Mouse (Mus musculus) kidney, adult 9 months (tissue): ENCODE data around the gene Ldb2.

Source experiments
- DNase-seq: peaks from one replicate; pipeline ENCODE4 v3.0.0; 2022

Gene Ldb2

GRCm38 (mm10) chr5:44635546-44635945 lies 163.9 kb downstream of the Ldb2 start:
- DNase-seq = no peak

GRCm38 (mm10) chr5:44629034-44629625 lies 170.3 kb downstream of the Ldb2 start:
- DNase-seq = no peak

GRCm38 (mm10) chr5:44627487-44627886 lies 172.0 kb downstream of the Ldb2 start:
- DNase-seq = no peak

GRCm38 (mm10) chr5:44626885-44627284 lies 172.6 kb downstream of the Ldb2 start:
- no peak for DNase-seq

GRCm38 (mm10) chr5:44626114-44626513 lies 173.4 kb downstream of the Ldb2 start:
- DNase-seq = peak; percentile 51

GRCm38 (mm10) chr5:44615677-44616076 lies 183.8 kb downstream of the Ldb2 start:
- DNase-seq = no peak

GRCm38 (mm10) chr5:44608901-44609300 lies 190.6 kb downstream of the Ldb2 start:
- DNase-seq = no peak

- DNase-seq = no peak
Measured at GRCm38 (mm10) chr5:44601340-44601739, 198.1 kb downstream of the Ldb2 start.

GRCm38 (mm10) chr5:44593522-44594218 lies 205.8 kb downstream of the Ldb2 start:
- no peak for DNase-seq

GRCm38 (mm10) chr5:44590750-44591149 lies 208.7 kb downstream of the Ldb2 start:
- peak; percentile 17 for DNase-seq

GRCm38 (mm10) chr5:44589318-44589717 lies 210.2 kb downstream of the Ldb2 start:
- DNase-seq = peak; percentile 30

- no peak for DNase-seq
Measured at GRCm38 (mm10) chr5:44586571-44586970, 212.9 kb downstream of the Ldb2 start.

- no peak for DNase-seq
Measured at GRCm38 (mm10) chr5:44579899-44580459, 219.5 kb downstream of the Ldb2 start.

GRCm38 (mm10) chr5:44576682-44577349 lies 222.7 kb downstream of the Ldb2 start:
- no peak for DNase-seq

- no peak for DNase-seq
Measured at GRCm38 (mm10) chr5:44574681-44575080, 224.8 kb downstream of the Ldb2 start.

GRCm38 (mm10) chr5:44553765-44554352 lies 245.6 kb downstream of the Ldb2 start:
- DNase-seq = peak; percentile 46

- DNase-seq = peak; percentile 15
Measured at GRCm38 (mm10) chr5:44553155-44553554, 246.3 kb downstream of the Ldb2 start.

GRCm38 (mm10) chr5:44552121-44552520 lies 247.4 kb downstream of the Ldb2 start:
- DNase-seq = peak; percentile 33

- DNase-seq = no peak
Measured at GRCm38 (mm10) chr5:44548468-44548867, 251.0 kb downstream of the Ldb2 start.

GRCm38 (mm10) chr5:44543472-44544132 lies 255.9 kb downstream of the Ldb2 start:
- DNase-seq = no peak

GRCm38 (mm10) chr5:44541748-44542147 lies 257.7 kb downstream of the Ldb2 start:
- DNase-seq = no peak

- DNase-seq = no peak
Measured at GRCm38 (mm10) chr5:44538687-44539086, 260.8 kb downstream of the Ldb2 start.

GRCm38 (mm10) chr5:44538000-44538395 lies 261.5 kb downstream of the Ldb2 start:
- no peak for DNase-seq
